Mouse (Mus musculus) cerebellum, postnatal 25 days (tissue): ENCODE results near the gene Tmem184b.

Experiments
- DNase-seq, 2 experiments: peaks; one replicate each; pipeline ENCODE4 v3.0.0; 2021; ENCODE audit warnings: mixed read lengths in 2 of 2

Gene Tmem184b

GRCm38 (mm10) chr15:79364120-79364519, 39.2 kb downstream of the Tmem184b start:
- DNase-seq = no peak

- no peak for DNase-seq
Observed at GRCm38 (mm10) chr15:79361023-79361422, 42.3 kb downstream of the Tmem184b start.

DNA sequence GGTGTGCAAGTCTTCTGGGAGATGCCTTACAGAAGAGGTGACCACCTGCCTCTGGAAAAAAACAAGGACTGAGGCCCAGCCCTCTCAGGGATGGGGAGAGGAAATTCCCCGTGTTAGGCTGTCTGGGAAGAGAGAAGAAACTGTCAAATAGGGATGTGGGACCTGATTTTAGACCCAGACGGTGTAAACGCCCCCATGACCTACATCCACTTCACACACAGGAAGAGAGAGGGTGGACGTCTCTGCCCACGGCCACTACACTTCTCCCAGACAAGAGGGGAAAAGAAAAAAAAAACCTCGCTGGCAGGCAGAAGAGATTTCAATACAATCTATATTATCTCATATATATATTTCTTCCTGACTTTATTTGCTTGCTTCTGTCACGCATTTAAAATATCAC, 43.0 kb downstream of the Tmem184b start:
- DNase-seq = no peak

DNA sequence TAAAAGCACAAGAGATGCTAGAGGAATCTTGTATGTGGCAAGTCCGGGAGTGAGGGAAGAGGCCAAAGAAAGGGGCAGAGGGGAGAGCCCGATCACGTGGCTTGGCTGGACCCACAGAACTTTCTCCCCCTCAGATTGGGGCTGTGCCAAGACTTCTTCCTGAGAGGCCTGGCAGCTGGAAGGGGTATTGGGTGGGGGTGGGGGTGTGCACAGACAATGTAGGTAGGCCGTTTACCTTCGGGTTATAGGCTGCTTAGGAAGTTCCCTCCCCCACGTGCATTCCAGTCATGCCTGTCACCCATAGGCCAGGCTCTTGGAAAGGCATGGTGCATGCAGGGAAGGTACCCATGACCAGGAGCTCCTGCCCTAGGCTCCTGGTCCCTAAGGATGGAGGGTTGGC, 43.4 kb downstream of the Tmem184b start:
- no peak for DNase-seq

DNA sequence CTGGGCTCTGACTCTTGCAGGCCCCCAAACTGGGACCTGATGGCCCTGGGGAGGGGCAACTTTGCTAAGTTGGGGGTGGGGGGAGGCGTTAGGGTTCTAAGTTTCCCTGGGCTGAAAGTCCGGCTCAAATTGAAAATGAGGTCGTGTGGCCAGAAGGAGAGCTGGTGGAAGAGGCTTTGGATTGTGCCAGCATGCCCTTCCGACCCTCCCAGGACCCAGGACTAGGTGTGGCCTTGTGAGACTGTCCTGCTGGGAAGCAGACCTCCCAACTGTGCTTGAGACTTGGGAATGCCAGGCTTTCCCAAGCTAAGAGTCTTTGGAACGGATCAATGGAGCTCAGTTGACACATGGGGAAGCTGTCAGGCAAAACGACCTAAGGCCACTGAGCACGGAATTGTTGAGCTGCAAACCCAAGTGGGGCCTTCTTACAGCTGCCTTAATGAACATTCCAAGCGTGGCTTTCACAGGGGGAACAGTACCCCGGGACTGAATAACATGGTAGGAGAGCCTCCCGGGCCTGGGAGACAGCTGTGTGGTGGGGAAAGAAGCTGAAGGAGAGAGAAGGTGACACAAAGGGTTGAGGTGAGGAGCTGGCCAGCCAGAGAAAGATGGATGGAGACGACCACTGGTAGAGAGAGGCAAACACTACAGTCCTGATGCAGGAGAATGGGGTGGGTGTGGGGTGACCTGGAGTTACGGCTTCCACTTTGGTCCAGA, 45.2 kb downstream of the Tmem184b start:
- no peak for DNase-seq

- peak; percentile 33 to 56 for DNase-seq
Observed at GRCm38 (mm10) chr15:79357036-79357911, 46.1 kb downstream of the Tmem184b start.

DNA sequence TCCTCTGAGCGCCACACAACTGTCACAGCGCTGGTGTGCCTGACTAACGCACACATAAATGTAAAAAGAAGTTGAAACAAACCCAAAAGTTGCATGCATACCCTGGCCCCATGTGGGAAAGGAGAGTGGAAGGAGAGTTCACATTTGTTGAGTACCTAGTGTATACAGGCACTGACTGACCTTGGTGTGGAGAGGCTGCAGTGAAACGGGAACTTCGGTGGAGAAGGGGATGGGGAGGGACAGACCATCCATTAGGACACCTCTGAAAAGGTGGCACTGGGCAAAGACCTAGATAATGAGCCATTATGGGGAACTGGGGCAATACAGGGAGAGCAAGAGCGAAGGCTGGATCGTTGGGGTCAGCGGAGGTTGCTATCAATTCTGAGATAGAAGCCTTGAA, 46.9 kb downstream of the Tmem184b start:
- no peak for DNase-seq

DNA sequence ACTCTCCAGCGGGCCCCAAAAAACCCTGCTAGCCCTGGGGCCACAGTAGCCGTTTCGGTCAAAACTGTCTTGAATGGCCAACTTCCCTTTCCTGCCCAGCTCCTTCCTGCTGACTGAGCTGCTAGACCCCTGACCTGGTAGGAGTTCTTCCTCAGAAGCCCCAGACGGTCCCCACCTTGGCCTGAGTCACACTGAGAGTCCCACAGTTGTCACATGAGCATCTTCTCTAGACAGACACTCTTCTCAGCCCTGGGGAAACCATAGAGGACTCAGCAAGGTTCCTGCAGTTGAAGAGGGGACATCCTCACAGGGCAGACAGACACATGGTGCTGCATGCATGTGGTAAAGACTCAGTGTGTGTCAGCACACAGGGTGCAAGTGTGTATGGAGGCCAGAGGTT, 48.8 kb downstream of the Tmem184b start:
- DNase-seq = no peak

DNA sequence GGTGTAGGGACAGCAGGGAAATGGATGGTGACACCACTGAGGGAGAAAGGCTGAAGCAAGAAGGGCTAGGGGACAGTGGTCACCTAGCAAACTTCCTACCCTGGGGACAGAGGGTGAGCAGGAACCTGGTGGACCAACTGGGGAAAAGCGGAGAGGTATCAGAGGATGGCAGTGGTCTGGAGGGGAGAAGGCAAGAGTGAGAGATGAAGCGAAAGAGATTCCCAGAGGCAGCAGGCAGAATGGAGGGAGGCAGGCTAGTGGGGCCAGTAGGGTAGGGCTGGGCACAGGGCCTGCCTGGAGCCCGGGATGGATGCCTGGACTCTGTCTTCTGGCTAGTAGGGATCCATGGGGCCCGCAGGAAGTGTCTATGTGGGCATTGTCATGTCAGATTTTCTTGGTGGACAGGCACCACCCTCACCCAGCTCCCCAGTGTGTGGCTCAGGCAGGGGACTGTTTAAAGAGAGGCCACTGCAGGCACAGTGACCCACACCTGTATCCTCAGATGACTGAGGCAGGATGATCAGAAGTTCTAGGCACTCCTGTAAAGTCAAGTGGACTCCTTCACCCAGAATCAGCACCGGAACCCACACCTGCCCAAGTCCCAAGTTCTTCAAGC, 49.6 kb downstream of the Tmem184b start:
- no peak for DNase-seq

DNA sequence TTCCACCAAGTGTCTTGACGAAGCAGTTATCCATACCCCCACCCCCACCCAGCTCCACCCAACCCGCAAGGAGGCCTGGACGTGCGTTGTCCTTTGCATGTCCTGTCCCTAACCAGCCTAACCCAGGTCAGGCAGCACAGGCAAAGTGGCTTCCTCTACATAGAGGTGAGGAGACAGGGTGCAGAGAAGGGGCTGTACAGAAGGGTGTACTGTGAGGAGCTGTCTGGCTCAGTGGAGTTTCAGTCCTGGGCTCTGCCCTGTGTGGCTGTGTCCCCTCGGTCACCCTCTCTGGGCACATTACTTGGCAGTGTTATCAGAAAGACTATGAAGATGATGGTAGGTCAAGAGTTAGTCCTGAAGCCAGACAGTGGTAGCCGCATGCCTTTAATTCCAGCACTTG, 50.9 kb downstream of the Tmem184b start:
- no peak for DNase-seq

- no peak for DNase-seq
Observed at GRCm38 (mm10) chr15:79351331-79351767, 52.0 kb downstream of the Tmem184b start.

GRCm38 (mm10) chr15:79350866-79351265, 52.5 kb downstream of the Tmem184b start:
- no peak for DNase-seq

GRCm38 (mm10) chr15:79348651-79349050, 54.7 kb downstream of the Tmem184b start:
- no peak for DNase-seq

- DNase-seq = peak; percentile 50 to 72
Observed at GRCm38 (mm10) chr15:79347845-79348506, 55.4 kb downstream of the Tmem184b start.

- peak; percentile 81 to 88 for DNase-seq
Observed at GRCm38 (mm10) chr15:79347165-79347844, 56.1 kb downstream of the Tmem184b start.

GRCm38 (mm10) chr15:79346051-79346793, 57.1 kb downstream of the Tmem184b start, which contains the start of gene Maff:
Gene Maff (plus strand): TSS chr15:79346621.
- no peak for DNase-seq

GRCm38 (mm10) chr15:79344627-79345026, 58.7 kb downstream of the Tmem184b start:
- no peak for DNase-seq

DNA sequence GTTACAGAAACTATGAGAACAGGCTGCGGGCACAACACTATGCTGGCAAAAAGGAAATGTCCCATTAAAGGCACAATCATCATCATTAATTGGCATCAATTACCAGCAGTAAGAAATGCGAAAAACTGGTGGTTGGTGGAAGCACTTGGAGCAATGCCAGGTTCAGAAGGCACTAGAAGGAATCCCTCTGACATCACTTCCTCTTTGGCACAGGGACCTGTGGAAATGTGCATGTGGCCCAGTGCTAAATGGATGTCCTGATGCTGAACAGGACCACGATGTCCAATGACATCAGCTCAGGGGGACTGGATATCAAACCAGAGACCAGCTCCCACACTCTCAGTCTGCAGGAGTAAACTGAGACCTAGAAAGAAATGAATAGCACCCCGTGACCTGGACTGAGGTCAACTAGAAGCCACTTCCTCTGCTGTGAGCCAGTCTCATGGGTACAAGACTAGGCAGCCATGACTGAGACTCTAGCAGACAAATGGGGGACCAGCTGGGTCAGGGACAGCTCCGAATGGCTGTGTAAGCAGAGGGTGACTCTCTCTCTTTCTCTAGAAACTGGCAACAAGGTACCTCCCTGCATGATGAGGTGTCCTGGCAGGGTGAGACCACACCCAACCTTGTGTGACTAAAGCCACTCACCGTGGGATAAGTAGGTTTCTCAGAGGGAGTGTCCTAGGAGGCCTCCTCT, 60.6 kb downstream of the Tmem184b start:
- DNase-seq = no peak

GRCm38 (mm10) chr15:79338978-79339377, 64.4 kb downstream of the Tmem184b start:
- DNase-seq = no peak

- no peak for DNase-seq
Observed at GRCm38 (mm10) chr15:79335061-79335655, 68.2 kb downstream of the Tmem184b start.
